Mouse (Mus musculus): ENCODE measurements around the gene Timm23.
"Not testable (repeated sequence)": the region's sequence is repeated elsewhere in the genome, so short reads cannot be mapped to it uniquely, and the experiment has no call there.

GRCm38 (mm10) chr14:32176590-32176989 is 25.1 kb downstream of the Timm23 start:
- TF ChIP-seq TAL1, GATA1 (IDR thresholded peaks at IDR 0.05; ENCODE audit: low read length): not testable (repeated sequence)

Measured in erythroblast, embryonic 14.5 days (primary cell).